Comparison of ENCODE assay signal across 11 mouse cellular contexts in genomic region chr11:79003769-79004638, GRCm38 (mm10). TPM values are rescaled to one million over a fixed set of nuclear protein-coding genes. Genes with fewer than 3 reads are reported as not detected.
DNase-seq lines count a peak whose midpoint lies in the region; ATAC-seq and TF ChIP-seq lines count a peak whose summit lies in the region.
"Had no signal": no experiment of that assay in that cellular context is flagged by ENCODE, and none has a peak within 500 bp of the region (broad histone marks: within the 10 kb centered on the region; RNA-seq: fewer than 3 reads in every experiment).

No protein-coding gene starts in this region.

- intact Hi-C loops in heart, postnatal 25 days (cut with DNase I): no loop called here
- intact Hi-C loops in left cerebral cortex, adult 2 months (cut with DNase I): no loop called here

- ATAC-seq in heart, embryonic 12.5 days (ENCODE audit: insufficient number of reproducible peaks, low FRiP score): no peak
- no peak; the same call in 1 of the 2 replicates for ATAC-seq in liver, embryonic 13.5 days (ENCODE audit: low read depth)

- no peaks in the 10 kb centered on the region for H3K27me3 ChIP-seq in heart, embryonic 12.5 days (replicated peaks)
- no peaks in the 10 kb centered on the region for H3K27me3 ChIP-seq in liver, embryonic 13.5 days

- H3K36me3 ChIP-seq in heart, embryonic 12.5 days: no peaks in the 10 kb centered on the region
- no peaks in the 10 kb centered on the region for H3K36me3 ChIP-seq in liver, embryonic 13.5 days

- DNase-seq in heart, postnatal 25 days (ENCODE audit: low spot score): no peak
- peak; percentile 31 for DNase-seq in testis, postnatal 10 days (ENCODE audit: low spot score)
- no peak for DNase-seq in testis, postnatal 14 days (ENCODE audit: low spot score)
- no peak for DNase-seq in liver, embryonic 13.5 days
- no peak for DNase-seq in urinary bladder, postnatal 14 days (ENCODE audit: low spot score)
- no peak for DNase-seq in retina, embryonic 14.5 days (ENCODE audit: low spot score)
- DNase-seq in left cerebral cortex, adult 2 months (ENCODE audit: extremely low spot score in 1 of 2, low spot score in 2 of 2): no peak
- DNase-seq: cerebellum, postnatal 14 days; right cerebral cortex, postnatal 25 days had no signal

- no peak overlapping the region for H3K4me3 ChIP-seq in heart, embryonic 12.5 days
- H3K4me3 ChIP-seq in liver, embryonic 13.5 days (replicated peaks): no peak overlapping the region
- H3K4me3 ChIP-seq in left cerebral cortex, adult 2 months: no peak overlapping the region

- H3K9ac ChIP-seq in heart, embryonic 12.5 days: no peak overlapping the region
- no peak overlapping the region for H3K9ac ChIP-seq in liver, embryonic 13.5 days
- H3K9ac ChIP-seq: hindbrain, embryonic 14.5 days had no signal

- H3K9me3 ChIP-seq in heart, embryonic 12.5 days (replicated peaks): no peaks in the 10 kb centered on the region
- no peaks in the 10 kb centered on the region for H3K9me3 ChIP-seq in liver, embryonic 13.5 days (replicated peaks)

- peak overlapping the region; percentile 75 for H3K27ac ChIP-seq in heart, embryonic 12.5 days (ENCODE audit: poor library complexity, severe bottlenecking)
- H3K27ac ChIP-seq in liver, embryonic 13.5 days: peak overlapping the region; percentile 40
- no peak overlapping the region for H3K27ac ChIP-seq in left cerebral cortex, adult 2 months
- H3K27ac ChIP-seq: hindbrain, embryonic 14.5 days had no signal

- H3K4me2 ChIP-seq in heart, embryonic 12.5 days: no peak overlapping the region
- no peak overlapping the region; the same call in 1 of the 2 replicates for H3K4me2 ChIP-seq in liver, embryonic 13.5 days
- H3K4me2 ChIP-seq: hindbrain, embryonic 14.5 days had no signal

- TF ChIP-seq CTCF in left cerebral cortex, adult 2 months (IDR thresholded peaks at IDR 0.05): no peak

- H3K4me1 ChIP-seq in heart, embryonic 12.5 days (replicated peaks): peaks cover 12% of the 10 kb centered on the region
- peaks cover 60% of the 10 kb centered on the region for H3K4me1 ChIP-seq in liver, embryonic 13.5 days (replicated peaks)

- WGBS in heart, embryonic 12.5 days: 79% methylated on average over 10 of the region's 10 CpGs
- 41% methylated on average over 10 of the region's 10 CpGs for WGBS in liver, embryonic 13.5 days (ENCODE audit: insufficient replicate concordance)

RNA-seq across cellular contexts. Expression of gene Lgals9, which starts 19.3 kb away (rescaled TPM):
- polyA plus RNA-seq in heart, embryonic 12.5 days (2016; fragmentation: Nextera tagmentation; extraction: Ambion mirVana): 53.7 and 53.8 TPM in 2 replicates
- total RNA-seq in heart, postnatal 25 days (2021): 10 to 100 TPM; 24.0 to 25.3 TPM
- polyA plus RNA-seq in liver, embryonic 13.5 days (2015; fragmentation: Nextera tagmentation; extraction: Ambion mirVana): 64.8 and 69.1 TPM in 2 replicates
- total RNA-seq in left cerebral cortex, adult 2 months (2021): 1 to 10 TPM; 4.2 to 5.5 TPM
